Mouse (Mus musculus) mesoderm, embryonic 11.5 days (tissue): Measurements from ENCODE around the gene Zfp609.
A peak's percentile ranks its signal among the peaks of the same experiment; 100 is the strongest.

Experiments used
- DNase-seq: peaks from one replicate; pipeline ENCODE4 v3.0.0-alpha.2; 2012; ENCODE audit warnings: low read depth, low spot score

The Zfp609 gene

GRCm38 (mm10) chr9:65827344-65828015, at the start of gene Zfp609:
Gene Zfp609, minus strand, starts transcription at chr9:65827564.
- peak; percentile 97 for DNase-seq

GRCm38 (mm10) chr9:65859656-65860055, 32.3 kb upstream of the Zfp609 start:
- no peak for DNase-seq

- DNase-seq = no peak
Observed at GRCm38 (mm10) chr9:65850203-65850602, 22.8 kb upstream of the Zfp609 start.

- DNase-seq = peak; percentile 25
Observed at GRCm38 (mm10) chr9:65848154-65848553, 20.8 kb upstream of the Zfp609 start.

- DNase-seq = no peak
Observed at GRCm38 (mm10) chr9:65844421-65845165, 17.2 kb upstream of the Zfp609 start.

GRCm38 (mm10) chr9:65839841-65840240, 12.5 kb upstream of the Zfp609 start:
- no peak for DNase-seq

- no peak for DNase-seq
Observed at GRCm38 (mm10) chr9:65836916-65837315, 9.6 kb upstream of the Zfp609 start.

- DNase-seq = no peak
Observed at GRCm38 (mm10) chr9:65834628-65835354, 7.4 kb upstream of the Zfp609 start.

- DNase-seq = peak; percentile 46
Observed at GRCm38 (mm10) chr9:65833640-65834039, 6.3 kb upstream of the Zfp609 start.

- DNase-seq = peak; percentile 33
Observed at GRCm38 (mm10) chr9:65833230-65833629, 5.9 kb upstream of the Zfp609 start.

GRCm38 (mm10) chr9:65832041-65832440, 4.7 kb upstream of the Zfp609 start:
- DNase-seq = no peak

GRCm38 (mm10) chr9:65831164-65831563, 3.8 kb upstream of the Zfp609 start:
- no peak for DNase-seq

GRCm38 (mm10) chr9:65830255-65830654, 2.9 kb upstream of the Zfp609 start:
- DNase-seq = no peak

- DNase-seq = peak; percentile 41
Observed at GRCm38 (mm10) chr9:65829410-65829809, 2.0 kb upstream of the Zfp609 start.

- no peak for DNase-seq
Observed at GRCm38 (mm10) chr9:65828511-65828910, 1.1 kb upstream of the Zfp609 start.

GRCm38 (mm10) chr9:65828016-65828403, 646 bp upstream of the Zfp609 start:
- no peak for DNase-seq

- peak; percentile 61 for DNase-seq
Observed at GRCm38 (mm10) chr9:65826588-65827343, 598 bp downstream of the Zfp609 start.

- peak; percentile 58 for DNase-seq
Observed at GRCm38 (mm10) chr9:65826226-65826587, 1.2 kb downstream of the Zfp609 start.

GRCm38 (mm10) chr9:65823716-65824462, 3.5 kb downstream of the Zfp609 start:
- DNase-seq = no peak

GRCm38 (mm10) chr9:65822011-65822410, 5.4 kb downstream of the Zfp609 start:
- no peak for DNase-seq

- no peak for DNase-seq
Observed at GRCm38 (mm10) chr9:65820301-65820700, 7.1 kb downstream of the Zfp609 start.
